Mouse (Mus musculus): Measurements from ENCODE around the gene Gnas.

DNA sequence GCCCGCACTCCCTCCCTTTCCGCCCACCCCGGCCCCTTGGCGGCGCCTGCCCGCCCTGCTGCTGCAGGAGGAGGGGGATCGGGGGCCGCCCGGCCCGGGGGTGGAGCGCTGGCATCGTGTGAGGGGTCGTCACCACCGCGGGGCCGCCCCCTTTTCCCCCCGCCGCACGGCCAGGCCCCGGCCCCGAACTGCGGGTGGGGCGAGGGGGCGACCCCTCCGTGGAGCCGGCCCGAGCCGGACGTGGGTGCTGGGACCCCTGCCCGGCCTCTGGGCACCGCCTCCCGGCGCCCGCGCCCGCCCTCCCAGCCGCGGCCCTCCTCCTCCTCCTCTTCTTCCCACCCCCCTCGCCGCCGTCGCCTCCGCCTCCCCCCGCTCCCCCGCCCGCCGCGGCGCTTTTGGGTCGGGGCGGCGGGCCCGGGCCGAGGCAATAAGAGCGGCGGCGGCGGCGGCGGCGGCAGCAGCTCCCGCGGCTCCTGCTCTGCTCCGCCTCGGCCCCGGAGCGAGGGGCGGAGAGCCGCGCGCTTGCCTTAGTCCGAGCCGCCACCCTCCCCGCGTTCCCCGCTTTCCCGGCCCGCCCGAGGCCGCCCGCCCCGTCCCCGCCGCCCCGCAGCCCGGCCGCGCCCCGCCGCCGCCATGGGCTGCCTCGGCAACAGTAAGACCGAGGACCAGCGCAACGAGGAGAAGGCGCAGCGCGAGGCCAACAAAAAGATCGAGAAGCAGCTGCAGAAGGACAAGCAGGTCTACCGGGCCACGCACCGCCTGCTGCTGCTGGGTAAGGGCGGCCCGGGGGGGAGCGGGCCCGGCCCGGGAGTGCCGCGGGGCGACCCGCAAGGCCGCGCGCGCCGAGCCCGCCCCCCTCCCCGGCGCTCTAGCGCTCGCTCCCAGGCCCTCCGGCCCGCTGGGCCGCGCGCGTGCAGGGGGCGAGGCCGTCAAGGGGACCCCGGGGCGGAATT, 45.8 kb downstream of the Gnas start:
- peak; percentile 60 for TF ChIP-seq POLR2A (IDR thresholded peaks at IDR 0.05; ENCODE audit: extremely low read depth, insufficient read depth, low read length)
- TF ChIP-seq CTCF (IDR thresholded peaks at IDR 0.05; ENCODE audit: low read depth, low read length): no peak
